Mouse (Mus musculus) midbrain, embryonic 11.5 days (tissue): ENCODE results near the gene Mapk1. TPM values are rescaled to one million over a fixed set of nuclear protein-coding genes. Genes with fewer than 3 reads are reported as not detected.

ENCODE experiments used
- ATAC-seq: fragments of 200-750 bp; cut with Nextera tagmentation; 2 replicates; pipeline ENCODE4 v1.8.0; 2017; ENCODE audit warnings: moderate TSS enrichment, moderate library complexity; ENCODE audit not compliant: low FRiP score
- DNase-seq: peaks from one replicate; pipeline ENCODE4 v3.0.0; 2015; ENCODE audit warnings: low spot score; ENCODE audit errors: missing footprints
- H3K27ac ChIP-seq: fragments of 300-500 bp; sonication (generic); 2 replicates; pipeline ENCODE4 v1.5.1; 2014; ENCODE audit warnings: low read depth, low read length
- H3K27me3 ChIP-seq: fragments of 300-500 bp; sonication (generic); 2 replicates; pipeline ENCODE4 v1.6.1; 2014; ENCODE audit warnings: mild to moderate bottlenecking, low read length, moderate library complexity, mixed read lengths; ENCODE audit not compliant: control insufficient read depth, insufficient read depth
- H3K36me3 ChIP-seq: fragments of 300-500 bp; sonication (generic); 2 replicates; pipeline ENCODE4 v1.6.1; 2014; ENCODE audit warnings: mild to moderate bottlenecking, low read length, moderate library complexity, mixed read lengths; ENCODE audit not compliant: control insufficient read depth, insufficient read depth
- H3K4me1 ChIP-seq: fragments of 300-500 bp; sonication (generic); 2 replicates; pipeline ENCODE4 v1.6.1; 2014; ENCODE audit warnings: low read length; ENCODE audit not compliant: control insufficient read depth, insufficient read depth
- H3K4me2 ChIP-seq: fragments of 300-500 bp; sonication (generic); 2 replicates; pipeline ENCODE4 v1.6.1; 2014; ENCODE audit warnings: mild to moderate bottlenecking, moderate library complexity
- H3K4me3 ChIP-seq: fragments of 300-500 bp; sonication (generic); 2 replicates; pipeline ENCODE4 v1.5.1; 2014; ENCODE audit warnings: low read depth, low read length
- H3K9ac ChIP-seq: fragments of 300-500 bp; sonication (generic); 2 replicates; pipeline ENCODE4 v1.6.1; 2014; ENCODE audit warnings: low read length
- H3K9me3 ChIP-seq: fragments of 300-500 bp; sonication (generic); 2 replicates; pipeline ENCODE4 v1.6.1; 2016; ENCODE audit warnings: low read length; ENCODE audit not compliant: control insufficient read depth
- WGBS: fragments of 180-500 bp; shearing (Covaris S2); extraction: QIAGEN DNeasy Blood & Tissue Kit; methylation state at CpG from one replicate; pipeline ENCODE4 v1.1.7; 2014; 5-methylcytosine and 5-hydroxymethylcytosine counted together
- polyA plus RNA-seq: library from polyadenylated mRNA; unstranded; fragments of >200 nt; fragmentation: Nextera tagmentation; extraction: Ambion mirVana; gene quantifications from 2 replicates; pipeline ENCODE4 v1.2.1, GENCODE M21; 2014

Gene Mapk1
- polyA plus RNA-seq, 1 experiment from 2014 or later: 198 TPM

DNA sequence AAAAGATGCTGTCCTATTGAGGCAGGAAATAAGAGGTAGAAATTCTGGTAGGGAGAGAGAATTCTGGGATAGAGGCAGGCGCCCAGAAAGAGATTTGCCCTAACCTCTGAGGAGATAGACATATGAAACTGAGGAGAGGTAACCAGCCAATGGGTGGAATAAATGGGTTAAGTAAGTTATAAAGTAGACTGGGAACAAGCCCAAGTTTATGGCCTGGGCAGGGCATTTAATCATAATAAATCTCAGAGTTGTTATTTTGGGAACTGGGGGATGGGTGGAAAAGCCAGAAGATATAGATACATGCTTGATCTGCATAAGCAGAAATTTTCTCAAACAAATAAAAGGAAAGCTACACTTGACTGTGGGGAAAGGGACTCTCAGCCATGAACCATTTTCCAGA lies 79.2 kb downstream of the Mapk1 start:
- no peak overlapping the region for H3K4me3 ChIP-seq
- DNase-seq: no peak

DNA sequence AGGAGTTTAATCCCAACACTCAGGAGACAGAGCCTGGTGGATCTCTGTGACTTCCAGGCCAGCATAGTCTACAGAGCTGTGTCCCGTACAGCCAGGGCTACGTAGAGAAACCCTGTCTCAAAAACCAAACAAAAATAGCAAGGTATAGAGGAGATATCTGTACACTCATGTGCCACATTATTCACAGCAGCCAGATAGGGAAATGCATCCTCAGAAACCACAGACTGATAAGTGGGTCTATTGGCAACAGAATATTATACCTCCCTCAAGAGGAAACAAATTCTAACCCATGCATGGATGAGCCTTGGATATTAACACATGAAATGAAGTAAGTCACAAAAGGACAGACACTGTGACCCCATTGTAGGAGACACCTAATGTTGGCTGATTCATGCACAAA lies 84.4 kb downstream of the Mapk1 start:
- Histone ChIP-seq H3K36me3 (no peaks in the 10 kb centered on the region), H3K4me3 (no peak overlapping the region), H3K9ac (no peak overlapping the region), H3K4me2 (no peak overlapping the region), H3K9me3 (no peaks in the 10 kb centered on the region), H3K27me3 (no peaks in the 10 kb centered on the region), H3K4me1 (no peaks in the 10 kb centered on the region; the same call in 1 of the 2 replicates), H3K27ac (no peak overlapping the region)
- ATAC-seq (no peak), DNase-seq (no peak)
- 87% methylated on average over 2 of the region's 2 CpGs for WGBS

More for the DNA sequence above, 79.2 kb downstream of the Mapk1 start:
- no peak for ATAC-seq
- 53% methylated on average over 1 of the region's 1 CpGs for WGBS
- Histone ChIP-seq H3K9me3 (no peaks in the 10 kb centered on the region), H3K27me3 (no peaks in the 10 kb centered on the region), H3K4me1 (no peaks in the 10 kb centered on the region), H3K36me3 (no peaks in the 10 kb centered on the region), H3K9ac (no peak overlapping the region), H3K4me2 (no peak overlapping the region), H3K27ac (no peak overlapping the region)

DNA sequence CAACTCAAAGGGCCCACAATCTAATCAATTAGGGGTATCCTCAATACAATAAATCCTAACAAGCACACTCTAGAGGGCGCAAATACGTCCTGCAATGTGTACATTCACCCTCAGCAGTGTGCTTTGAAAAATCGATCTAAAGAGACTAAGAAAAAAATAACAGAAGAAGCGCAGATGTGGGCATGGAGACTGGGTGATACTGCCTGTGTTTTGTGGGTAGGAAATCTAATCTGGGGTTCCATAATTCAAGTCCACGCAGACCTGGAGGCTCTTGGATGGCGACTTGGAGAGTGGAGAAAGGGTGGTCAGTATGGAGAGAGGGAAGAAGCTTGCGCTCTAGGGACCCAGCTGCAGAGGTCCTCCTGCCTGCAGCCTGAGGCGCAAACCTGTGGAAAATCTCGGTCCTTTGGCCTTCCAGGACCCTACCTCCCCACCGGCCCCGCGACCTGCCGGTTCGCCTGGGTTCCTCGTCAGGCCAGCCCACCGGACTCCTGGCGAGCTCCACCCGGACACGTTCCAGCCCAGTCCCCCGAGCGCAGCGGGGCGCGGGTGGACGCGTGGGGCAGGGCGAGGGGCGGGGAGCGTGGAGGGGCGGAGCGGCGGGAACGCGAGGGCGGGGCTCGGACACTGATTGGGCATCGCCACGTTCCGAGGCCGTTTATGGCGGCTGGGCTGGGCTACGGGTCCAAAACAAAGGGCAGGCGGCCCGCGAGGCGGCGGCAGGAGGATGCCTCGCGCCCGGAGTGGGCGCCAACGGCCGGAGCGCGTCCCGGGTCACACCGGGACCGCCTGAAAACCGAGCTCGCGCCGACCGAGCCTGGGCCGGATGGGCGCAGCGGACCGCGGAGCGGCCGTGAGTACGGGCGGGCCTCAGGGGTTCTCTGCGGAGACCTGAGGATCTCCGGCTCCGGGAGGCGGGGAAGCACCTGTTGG lies 86.6 kb downstream of the Mapk1 start, which contains the start of gene Ypel1:
TSS of gene Ypel1 (plus strand) at position 186 of the 933 bp plus-strand sequence.
- H3K27ac ChIP-seq: peak within 1 kb of the TSS; percentile 73
- under 1% methylated on average over 69 of the region's 76 CpGs for WGBS
- peak within 1 kb of the TSS; percentile 51 for H3K4me2 ChIP-seq
- H3K4me1 ChIP-seq: no peaks in the 10 kb centered on the region; the same call in 1 of the 2 replicates
- peak; percentile 98 for DNase-seq
- peak; percentile 96 for ATAC-seq
- peaks cover 4% of the 10 kb centered on the region for H3K36me3 ChIP-seq
- H3K9me3 ChIP-seq: no peaks in the 10 kb centered on the region
- peak within 1 kb of the TSS; percentile 97 for H3K9ac ChIP-seq
- peak within 1 kb of the TSS; percentile 86 for H3K4me3 ChIP-seq
- no peaks in the 10 kb centered on the region for H3K27me3 ChIP-seq

DNA sequence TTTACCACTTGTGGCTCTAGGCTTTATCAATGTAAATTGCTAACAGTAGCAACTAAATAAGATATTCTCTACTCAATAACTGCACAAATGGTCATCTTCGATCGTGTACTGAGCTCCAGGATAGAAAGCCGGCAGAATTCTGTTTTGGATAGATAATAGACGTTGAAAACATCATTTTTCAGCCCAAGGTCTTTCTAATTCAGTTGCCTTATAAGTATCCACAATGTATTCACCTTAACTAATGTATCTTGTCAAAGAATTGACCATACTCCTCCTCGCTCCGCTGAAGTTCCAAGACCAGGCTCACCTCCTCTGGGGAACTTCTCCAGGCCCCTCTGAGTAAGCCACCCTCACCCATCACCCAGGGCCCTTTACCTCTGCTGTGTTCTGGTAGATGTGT lies 87.5 kb downstream of the Mapk1 start:
- DNase-seq (peak; percentile 92), ATAC-seq (no peak)
- Histone ChIP-seq H3K4me2 (peak overlapping the region; percentile 51), H3K27ac (no peak overlapping the region), H3K4me3 (peak overlapping the region; percentile 86), H3K9ac (peak overlapping the region; percentile 97), H3K36me3 (peaks cover 13% of the 10 kb centered on the region), H3K4me1 (no peaks in the 10 kb centered on the region; the same call in 1 of the 2 replicates), H3K9me3 (peaks cover 2% of the 10 kb centered on the region; the same call in 1 of the 2 replicates), H3K27me3 (no peaks in the 10 kb centered on the region)
- WGBS: 48% methylated on average over 6 of the region's 6 CpGs

DNA sequence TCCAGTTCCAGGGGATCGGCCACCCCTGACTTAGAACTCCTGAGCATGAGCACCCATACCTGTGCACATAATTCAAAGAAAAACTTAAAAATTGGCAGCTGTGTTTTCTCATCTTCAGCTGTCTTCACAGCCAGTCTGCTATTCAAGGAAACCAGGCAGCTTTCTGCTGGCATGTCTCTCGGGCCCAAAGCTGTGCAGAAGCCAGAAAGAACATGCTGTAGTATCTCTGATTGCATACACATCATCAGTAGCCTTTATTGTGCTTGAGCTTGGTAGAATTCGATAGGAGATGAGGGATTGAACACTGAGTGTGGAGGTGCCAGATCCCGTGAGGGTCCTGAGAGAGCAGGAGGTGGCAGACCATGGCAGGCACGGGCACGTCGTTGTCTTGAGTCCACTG lies 89.8 kb downstream of the Mapk1 start:
- Histone ChIP-seq H3K36me3 (peaks cover 18% of the 10 kb centered on the region), H3K27me3 (no peaks in the 10 kb centered on the region), H3K4me1 (no peaks in the 10 kb centered on the region; the same call in 1 of the 2 replicates), H3K4me2 (no peak overlapping the region), H3K27ac (no peak overlapping the region), H3K9me3 (peaks cover 2% of the 10 kb centered on the region; the same call in 1 of the 2 replicates), H3K9ac (no peak overlapping the region), H3K4me3 (no peak overlapping the region)
- WGBS: 93% methylated on average over 7 of the region's 7 CpGs
- ATAC-seq (no peak), DNase-seq (no peak)

DNA sequence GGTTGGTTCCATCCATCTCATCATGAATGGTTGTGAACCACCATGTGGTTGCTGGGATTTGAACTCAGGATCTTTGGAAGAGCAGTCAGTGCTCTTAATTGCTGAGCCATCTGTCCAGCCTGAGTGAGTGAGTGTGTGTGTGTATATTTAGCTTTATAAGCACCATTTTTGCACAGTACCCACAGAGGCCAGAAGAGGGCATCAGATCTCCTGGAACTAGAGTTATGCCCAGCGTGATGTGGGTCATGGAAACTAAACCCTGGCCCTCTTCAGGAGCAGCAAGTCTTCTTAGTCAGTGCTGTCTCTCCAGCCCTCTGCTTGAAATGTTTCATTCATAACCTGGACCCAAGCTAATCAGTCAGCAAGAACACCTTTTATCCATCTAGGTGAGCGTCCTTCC lies 93.1 kb downstream of the Mapk1 start:
- H3K9me3 ChIP-seq: peaks cover 2% of the 10 kb centered on the region; the same call in 1 of the 2 replicates
- H3K36me3 ChIP-seq: peaks cover 20% of the 10 kb centered on the region
- DNase-seq (no peak), ATAC-seq (no peak)
- H3K4me3 ChIP-seq: no peak overlapping the region
- no peak overlapping the region for H3K9ac ChIP-seq
- H3K4me1 ChIP-seq: no peaks in the 10 kb centered on the region
- H3K27me3 ChIP-seq: no peaks in the 10 kb centered on the region
- 88% methylated on average over 2 of the region's 2 CpGs for WGBS
- no peak overlapping the region for H3K4me2 ChIP-seq
- H3K27ac ChIP-seq: no peak overlapping the region

DNA sequence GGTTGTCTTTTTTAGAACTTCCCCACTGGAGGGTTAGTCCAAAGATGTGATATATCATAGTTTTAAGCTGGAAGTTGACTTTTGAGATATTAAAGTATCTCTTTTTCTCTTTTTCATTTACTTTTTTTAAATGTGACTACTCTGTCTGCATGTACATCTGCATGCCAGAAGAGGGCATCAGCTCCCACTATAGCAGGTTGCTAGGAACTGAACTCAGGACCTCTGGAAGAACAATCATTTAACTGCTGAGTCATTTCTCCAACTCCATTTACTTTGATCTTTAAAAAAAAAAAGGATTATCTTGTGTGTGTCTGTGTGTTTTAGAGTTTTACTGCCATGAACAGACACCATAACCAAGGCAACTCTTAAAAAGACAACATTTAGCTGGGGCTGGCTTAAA lies 93.7 kb downstream of the Mapk1 start:
- Histone ChIP-seq H3K4me1 (no peaks in the 10 kb centered on the region), H3K36me3 (peaks cover 20% of the 10 kb centered on the region), H3K27ac (no peak overlapping the region), H3K9ac (no peak overlapping the region), H3K9me3 (peaks cover 2% of the 10 kb centered on the region; the same call in 1 of the 2 replicates), H3K27me3 (no peaks in the 10 kb centered on the region), H3K4me3 (no peak overlapping the region), H3K4me2 (no peak overlapping the region)
- no peak for DNase-seq
- no peak for ATAC-seq

DNA sequence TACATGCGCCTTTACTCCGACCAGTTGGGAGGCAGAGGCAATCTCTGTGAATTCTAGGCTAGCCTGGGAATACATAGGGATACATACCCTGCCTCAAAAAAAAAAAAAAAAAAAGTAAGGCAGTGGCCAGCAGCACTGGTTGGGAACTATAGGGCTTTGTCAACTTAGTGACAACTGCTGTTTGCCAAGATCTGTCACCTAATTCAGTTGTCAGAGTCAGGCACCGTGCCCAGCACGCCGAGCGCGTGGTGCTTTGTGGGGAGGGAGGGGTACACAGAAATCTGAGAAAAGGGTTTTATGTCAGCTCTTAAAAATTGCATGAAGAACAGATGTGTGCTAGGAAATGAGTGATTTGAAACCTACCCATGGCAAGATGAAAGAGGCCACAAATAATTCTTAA lies 94.9 kb downstream of the Mapk1 start:
- WGBS: 95% methylated on average over 7 of the region's 7 CpGs

DNA sequence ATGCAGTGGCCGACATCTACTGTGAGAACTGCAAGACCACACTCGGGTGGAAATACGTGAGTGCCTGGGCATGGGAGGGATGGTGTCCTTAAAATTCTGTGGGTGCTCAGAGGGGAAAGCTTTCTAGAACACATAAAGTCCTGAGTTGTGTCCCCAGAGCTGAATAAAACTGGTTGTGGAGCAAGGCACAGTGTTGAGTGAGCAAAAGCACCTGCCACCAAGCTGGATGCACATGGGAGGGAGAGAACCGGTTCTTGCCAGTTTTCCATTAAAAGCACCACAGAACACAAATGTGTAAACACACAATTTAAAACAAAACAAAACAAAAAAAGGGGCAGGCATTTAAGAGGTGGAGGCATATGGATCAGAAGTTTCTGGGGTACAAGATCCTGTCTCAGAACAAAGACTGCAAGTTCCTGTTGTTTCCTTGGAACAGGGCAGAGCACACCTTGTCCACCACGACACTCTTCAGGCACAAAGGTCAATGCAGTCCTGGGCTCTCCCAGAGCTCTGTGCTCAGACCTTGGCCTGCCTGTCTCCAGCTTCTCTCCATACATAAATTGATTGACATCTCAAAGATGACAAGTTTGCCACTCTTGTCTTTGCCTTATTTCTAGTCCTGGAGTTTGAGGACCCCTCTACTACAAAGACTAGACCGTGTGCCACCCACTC lies 99.1 kb downstream of the Mapk1 start:
- no peaks in the 10 kb centered on the region for H3K27me3 ChIP-seq
- H3K36me3 ChIP-seq: peaks cover 31% of the 10 kb centered on the region
- WGBS: 91% methylated on average over 6 of the region's 6 CpGs
- H3K9ac ChIP-seq: no peak overlapping the region
- no peak overlapping the region for H3K27ac ChIP-seq
- H3K4me1 ChIP-seq: no peaks in the 10 kb centered on the region
- ATAC-seq: no peak
- no peaks in the 10 kb centered on the region for H3K9me3 ChIP-seq
- H3K4me3 ChIP-seq: no peak overlapping the region
- no peak overlapping the region for H3K4me2 ChIP-seq
- no peak for DNase-seq

More for the DNA sequence above, 94.9 kb downstream of the Mapk1 start:
- Histone ChIP-seq H3K4me1 (no peaks in the 10 kb centered on the region), H3K9ac (no peak overlapping the region), H3K27me3 (no peaks in the 10 kb centered on the region), H3K36me3 (peaks cover 28% of the 10 kb centered on the region), H3K27ac (no peak overlapping the region), H3K4me3 (no peak overlapping the region), H3K9me3 (peaks cover 2% of the 10 kb centered on the region; the same call in 1 of the 2 replicates), H3K4me2 (no peak overlapping the region)
- ATAC-seq: no peak
- no peak for DNase-seq
